Mouse (Mus musculus) liver, adult 2 months (tissue): ENCODE data around the gene Timmdc1. TPM values are rescaled to one million over a fixed set of nuclear protein-coding genes. Genes with fewer than 3 reads are reported as not detected.
"Not testable (repeated sequence)": the region's sequence is repeated elsewhere in the genome, so short reads cannot be mapped to it uniquely, and the experiment has no call there.

Experiments
- DNase-seq: peaks from one replicate; pipeline ENCODE4 v3.0.0-alpha.2; 2011; ENCODE audit warnings: low read depth, low spot score; ENCODE audit errors: extremely low read depth
- H3K27ac ChIP-seq: fragments of 200-500 bp; replicated peaks from 2 replicates; pipeline ENCODE4 v1.5.1; 2012; ENCODE audit warnings: low read depth, mild to moderate bottlenecking, control low read depth, inconsistent platforms, low read length; ENCODE audit not compliant: insufficient read depth
- H3K27me3 ChIP-seq: fragments of 200-500 bp; 2 replicates; pipeline ENCODE4 v1.6.1; 2012; ENCODE audit warnings: mild to moderate bottlenecking, moderate library complexity, low read length, inconsistent platforms; ENCODE audit not compliant: control insufficient read depth, insufficient read depth
- H3K36me3 ChIP-seq: fragments of 200-500 bp; 2 replicates; pipeline ENCODE4 v1.6.1; 2012; ENCODE audit warnings: low read length, inconsistent platforms; ENCODE audit not compliant: control insufficient read depth, insufficient read depth
- H3K4me1 ChIP-seq: fragments of 200-500 bp; 2 replicates; pipeline ENCODE4 v1.6.1; 2011; ENCODE audit warnings: low read length; ENCODE audit not compliant: control insufficient read depth, insufficient read depth
- H3K4me3 ChIP-seq: fragments of 200-500 bp; 2 replicates; pipeline ENCODE4 v1.5.1; 2011; ENCODE audit warnings: low read depth, mild to moderate bottlenecking, control low read depth, low read length, moderate library complexity; ENCODE audit not compliant: insufficient read depth
- H3K79me2 ChIP-seq: fragments of 200-500 bp; 2 replicates; pipeline ENCODE4 v1.6.1; 2012; ENCODE audit warnings: inconsistent platforms, mild to moderate bottlenecking, low read length, moderate library complexity; ENCODE audit not compliant: control insufficient read depth, insufficient read depth
- H3K9ac ChIP-seq: fragments of 200-500 bp; 2 replicates; pipeline ENCODE4 v1.6.1; 2012; ENCODE audit warnings: low read depth, mild to moderate bottlenecking, control low read depth, inconsistent platforms, low read length
- CTCF ChIP-seq: fragments of 200-500 bp; IDR thresholded peaks from 2 replicates; pipeline ENCODE4 v1.5.1; 2011; ENCODE audit warnings: low read depth, low read length, control low read depth
- POLR2A ChIP-seq: fragments of 200-500 bp; IDR thresholded peaks from 2 replicates; pipeline ENCODE4 v1.6.1; 2011; ENCODE audit warnings: low read length, control low read depth; ENCODE audit not compliant: insufficient read depth; ENCODE audit errors: extremely low read depth
- WGBS: fragments of 180-500 bp; shearing (Covaris S2); methylation state at CpG from one replicate; pipeline ENCODE4 v1.1.7; 2018; 5-methylcytosine and 5-hydroxymethylcytosine counted together
- polyA plus RNA-seq: library from polyadenylated mRNA; depleted of rRNA; stranded (reverse); fragments of >200 nt; gene quantifications from 2 replicates; pipeline ENCODE4 v1.2.3, GENCODE M21; 2012
- total RNA-seq: library from RNA; depleted of rRNA; stranded (reverse); fragments of >200 nt; gene quantifications from 2 replicates; pipeline ENCODE4 v1.2.3, GENCODE M21; 2014

Timmdc1 gene
- total and polyA plus RNA-seq, 2 experiments, result 30.4 to 35.7 TPM

GRCm38 (mm10) chr16:38492551-38492950, 29.9 kb downstream of the Timmdc1 start:
- Histone ChIP-seq H3K36me3 (peaks cover 5% of the 10 kb centered on the region), H3K4me3 (no peak overlapping the region), H3K27ac (no peak overlapping the region), H3K4me1 (no peaks in the 10 kb centered on the region), H3K9ac (no peak overlapping the region), H3K27me3 (no peaks in the 10 kb centered on the region), H3K79me2 (no peaks in the 10 kb centered on the region)
- no peak for DNase-seq
- 86% methylated on average over 3 of the region's 3 CpGs for WGBS
- TF ChIP-seq POLR2A (no peak), CTCF (no peak)

- WGBS, result 19% methylated on average over 42 of the region's 42 CpGs
- DNase-seq, result no peak
- Histone ChIP-seq H3K36me3 (no peaks in the 10 kb centered on the region), H3K27me3 (peaks cover 3% of the 10 kb centered on the region; the same call in 1 of the 2 replicates), H3K27ac (no peak overlapping the region), H3K4me3 (peak overlapping the region; percentile 39), H3K4me1 (0 out of 2 replicates have a peak, but pooled peaks cover 3% of the 10 kb centered on the region), H3K9ac (no peak overlapping the region; the same call in 1 of the 2 replicates), H3K79me2 (no peaks in the 10 kb centered on the region)
- no peak for TF ChIP-seq POLR2A
- no peak for TF ChIP-seq CTCF
Measured at GRCm38 (mm10) chr16:38483582-38484309, 38.7 kb downstream of the Timmdc1 start.

DNA sequence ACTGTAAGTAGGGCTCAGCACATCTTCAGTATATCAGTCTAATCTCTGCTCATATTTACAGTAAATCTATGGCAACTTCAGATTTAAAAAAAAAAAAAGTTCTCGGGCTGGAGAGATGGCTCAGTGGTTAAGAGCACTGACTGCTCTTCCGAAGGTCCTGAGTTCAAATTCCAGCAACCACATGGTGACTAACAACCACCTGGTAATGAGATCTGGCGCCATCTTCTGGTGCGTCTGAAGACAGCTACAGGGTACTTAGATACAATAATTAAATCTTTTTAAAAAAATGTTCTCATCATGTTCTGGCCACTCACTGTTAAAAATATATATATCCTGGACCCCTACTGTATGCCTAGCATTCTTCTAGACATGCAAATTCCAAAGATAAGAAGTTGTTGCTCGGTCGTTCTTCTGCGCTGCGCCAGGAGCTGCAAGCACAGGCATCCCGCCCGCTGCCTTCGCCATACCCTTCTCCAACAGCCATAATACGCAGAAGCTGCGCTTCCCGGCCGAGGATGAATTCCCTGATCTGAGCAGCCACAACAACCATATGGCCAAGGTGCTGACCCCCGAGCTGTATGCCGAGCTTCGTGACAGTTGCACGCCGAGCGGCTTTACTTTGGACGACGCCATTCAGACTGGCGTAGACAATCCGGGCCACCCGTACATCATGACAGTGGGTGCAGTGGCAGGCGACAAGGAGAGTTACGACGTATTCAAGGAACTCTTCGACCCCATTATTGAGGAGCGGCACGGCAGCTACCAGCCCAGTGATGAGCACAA, 39.5 kb downstream of the Timmdc1 start:
- DNase-seq, result peak; percentile 47
- H3K4me1 ChIP-seq, result 0 out of 2 replicates have a peak, but pooled peaks cover 3% of the 10 kb centered on the region
- peaks cover 3% of the 10 kb centered on the region; the same call in 1 of the 2 replicates for H3K27me3 ChIP-seq
- H3K9ac ChIP-seq, result no peak overlapping the region; the same call in 1 of the 2 replicates
- peak; percentile 16; the same call in 1 of the 2 replicates for TF ChIP-seq CTCF
- no peak for TF ChIP-seq POLR2A
- no peaks in the 10 kb centered on the region for H3K36me3 ChIP-seq
- no peaks in the 10 kb centered on the region for H3K79me2 ChIP-seq
- H3K27ac ChIP-seq, result no peak overlapping the region
- 20% methylated on average over 32 of the region's 32 CpGs for WGBS
- H3K4me3 ChIP-seq, result peak overlapping the region; percentile 39

- Histone ChIP-seq H3K27ac (no peak overlapping the region), H3K79me2 (no peaks in the 10 kb centered on the region), H3K27me3 (peaks cover 3% of the 10 kb centered on the region; the same call in 1 of the 2 replicates), H3K4me3 (no peak overlapping the region), H3K4me1 (peaks cover 4% of the 10 kb centered on the region; the same call in 1 of the 2 replicates), H3K9ac (no peak overlapping the region), H3K36me3 (no peaks in the 10 kb centered on the region)
- TF ChIP-seq POLR2A (no peak), CTCF (no peak)
- WGBS, result 77% methylated on average over 4 of the region's 4 CpGs
- no peak for DNase-seq
Measured at GRCm38 (mm10) chr16:38481327-38481726, 41.1 kb downstream of the Timmdc1 start.

- TF ChIP-seq POLR2A (no peak), CTCF (no peak)
- WGBS, result 96% methylated on average over 3 of the region's 3 CpGs
- DNase-seq, result no peak
Measured at GRCm38 (mm10) chr16:38478296-38478695, 44.2 kb downstream of the Timmdc1 start.

DNA sequence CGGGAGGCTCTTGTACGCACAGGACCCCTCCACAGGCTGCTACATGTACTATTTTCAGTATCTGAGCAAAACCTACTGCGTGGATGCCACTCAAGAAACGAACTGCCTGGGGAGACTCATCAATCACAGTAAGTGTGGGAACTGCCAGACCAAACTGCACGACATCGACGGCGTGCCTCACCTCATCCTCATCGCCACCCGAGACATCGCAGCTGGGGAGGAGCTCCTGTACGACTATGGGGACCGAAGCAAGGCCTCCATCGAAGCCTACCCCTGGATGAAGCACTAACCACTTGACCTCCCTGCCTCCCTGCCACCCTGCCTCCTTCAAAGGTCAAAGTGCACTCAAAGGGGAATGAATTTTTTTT, 45.2 kb downstream of the Timmdc1 start:
- DNase-seq, H3K79me2 ChIP-seq, H3K27ac ChIP-seq, H3K36me3 ChIP-seq, H3K4me1 ChIP-seq, H3K27me3 ChIP-seq, H3K4me3 ChIP-seq, H3K9ac ChIP-seq: not testable (repeated sequence)
- 65% methylated on average over 14 of the region's 14 CpGs for WGBS

More at GRCm38 (mm10) chr16:38478296-38478695, 44.2 kb downstream of the Timmdc1 start:
- Histone ChIP-seq H3K27me3 (peaks cover 2% of the 10 kb centered on the region; the same call in 1 of the 2 replicates), H3K36me3 (no peaks in the 10 kb centered on the region), H3K27ac (no peak overlapping the region), H3K79me2 (no peaks in the 10 kb centered on the region), H3K9ac (no peak overlapping the region), H3K4me3 (no peak overlapping the region), H3K4me1 (peaks cover 6% of the 10 kb centered on the region)
